Comparison of ENCODE assay signal across 8 mouse cellular contexts in genomic region chr6:37046152-37046788, GRCm38 (mm10).
DNase-seq lines count a peak whose midpoint lies in the region; ATAC-seq and TF ChIP-seq lines count a peak whose summit lies in the region.

No protein-coding gene starts in this region.

- H3K9me3 ChIP-seq in ES-E14 (ENCODE audit: control insufficient read depth, insufficient read depth, low read depth, low read length) = no peaks in the 10 kb centered on the region
- H3K9me3 ChIP-seq in lung, embryonic 16.5 days (ENCODE audit: control insufficient read depth, low read length) = no peaks in the 10 kb centered on the region

- WGBS in bone marrow, adult 2 months = 48% methylated on average over 4 of the region's 4 CpGs
- WGBS in lung, embryonic 16.5 days = 22% methylated on average over 4 of the region's 4 CpGs

- TF ChIP-seq POLR2A in bone marrow, adult 2 months (IDR thresholded peaks at IDR 0.05; ENCODE audit: borderline replicate concordance, control insufficient read depth, low read depth, low read length) = no peak
- no peak for TF ChIP-seq POLR2A in embryonic fibroblast, embryonic 13.5 days (IDR thresholded peaks at IDR 0.05; ENCODE audit: low read depth, low read length)

- no peak overlapping the region for H3K9ac ChIP-seq in ES-E14 (ENCODE audit: insufficient read depth, low read depth, low read length, poor library complexity, severe bottlenecking)
- H3K9ac ChIP-seq in lung, embryonic 16.5 days (ENCODE audit: low read length) = no peak overlapping the region

- H3K4me3 ChIP-seq in ES-E14 (ENCODE audit: insufficient read depth in 1 of 2, low read depth in 1 of 2, low read length in 2 of 2, poor library complexity in 1 of 2, severe bottlenecking in 1 of 2) = no peak overlapping the region
- no peak overlapping the region for H3K4me3 ChIP-seq in bone marrow, adult 2 months (replicated peaks; ENCODE audit: control insufficient read depth, low read depth, low read length)
- H3K4me3 ChIP-seq in embryonic fibroblast, embryonic 13.5 days (ENCODE audit: insufficient read depth, low read length) = no peak overlapping the region
- no peak overlapping the region for H3K4me3 ChIP-seq in lung, embryonic 16.5 days (ENCODE audit: low read length)

- ATAC-seq in lung, embryonic 16.5 days (ENCODE audit: low read depth) = 0 out of 2 replicates have a peak, but pooled peaks have one; percentile 38

- no peak overlapping the region for H3K4me2 ChIP-seq in lung, embryonic 16.5 days (ENCODE audit: low read depth, low read length)

- no peaks in the 10 kb centered on the region for H3K4me1 ChIP-seq in ES-E14 (ENCODE audit: control insufficient read depth in 2 of 2, insufficient read depth in 2 of 2, low read length in 2 of 2, poor library complexity in 1 of 2)
- H3K4me1 ChIP-seq in bone marrow, adult 2 months (ENCODE audit: control insufficient read depth, insufficient read depth, low read length) = no peaks in the 10 kb centered on the region
- H3K4me1 ChIP-seq in embryonic fibroblast, embryonic 13.5 days (ENCODE audit: control insufficient read depth, insufficient read depth, low read length) = peaks cover 7% of the 10 kb centered on the region; the same call in 1 of the 2 replicates
- no peaks in the 10 kb centered on the region for H3K4me1 ChIP-seq in lung, embryonic 16.5 days (replicated peaks; ENCODE audit: control insufficient read depth, insufficient read depth, low read length)

- no peaks in the 10 kb centered on the region for H3K36me3 ChIP-seq in ES-E14 (ENCODE audit: control insufficient read depth, insufficient read depth, low read length, poor library complexity, severe bottlenecking)
- no peaks in the 10 kb centered on the region for H3K36me3 ChIP-seq in lung, embryonic 16.5 days (ENCODE audit: control insufficient read depth, insufficient read depth, low read length)

- no peak overlapping the region for H3K27ac ChIP-seq in ES-E14 (ENCODE audit: insufficient read depth, low read depth, low read length, poor library complexity, severe bottlenecking)
- H3K27ac ChIP-seq in bone marrow, adult 2 months (ENCODE audit: control insufficient read depth, insufficient read depth, low read depth, low read length, poor library complexity) = no peak overlapping the region
- H3K27ac ChIP-seq in embryonic fibroblast, embryonic 13.5 days (ENCODE audit: insufficient read depth, low read length) = no peak overlapping the region
- no peak overlapping the region for H3K27ac ChIP-seq in lung, embryonic 16.5 days (ENCODE audit: low read length)

- peak; percentile 37 for DNase-seq in ES-E14 (ENCODE audit: low read depth, low spot score)
- DNase-seq in heart, postnatal 36 days = peak; percentile 45 to 63
- peak; percentile 75 to 80 for DNase-seq in kidney, postnatal 4 days
- DNase-seq in ovary, postnatal 36 days (ENCODE audit: low spot score) = peak; percentile 32
- DNase-seq in spleen, postnatal 36 days (ENCODE audit: low spot score in 2 of 2) = no peak

- intact Hi-C loops in heart, postnatal 36 days (cut with DNase I) = loop anchor here (2.0 to 10.0 kb wide), 3 partner anchors 355 to 1661 kb away; partner anchors contain the start of gene Chrm2

- TF ChIP-seq CTCF in bone marrow, adult 2 months (IDR thresholded peaks at IDR 0.05; ENCODE audit: control insufficient read depth, insufficient read depth, low read length) = peak; percentile 15; the same call in 1 of the 2 replicates
- TF ChIP-seq CTCF in embryonic fibroblast, embryonic 13.5 days (IDR thresholded peaks at IDR 0.05; ENCODE audit: borderline replicate concordance, insufficient read depth, low read length) = peak; percentile 50; the same call in 1 of the 2 replicates

- in situ Hi-C loops in ES-E14 (cut with MboI; ENCODE audit: low sequenced_read_pairs in 2 of 2, unreplicated experiment in 2 of 2) = no loop called here

- H3K27me3 ChIP-seq in lung, embryonic 16.5 days (ENCODE audit: control insufficient read depth, insufficient read depth, low read depth, low read length) = no peaks in the 10 kb centered on the region

TF ChIP-seq in ES-E14, 5 proteins besides CTCF, POLR2A, EP300 and RAD21:
- TF ChIP-seq ZC3H11A (IDR thresholded peaks at IDR 0.05; ENCODE audit: borderline replicate concordance, low read depth, low read length) (peak; percentile 65; the same call in 1 of the 2 replicates), HCFC1 (IDR thresholded peaks at IDR 0.05; ENCODE audit: borderline replicate concordance, insufficient read depth, low read length) (no peak)

Comparison
In these comparisons a context has a peak if more than half of its experiments do, and no peak if none do; other contexts are left out.
1. DNase-seq: peak in ES-E14 (single experiment), heart, postnatal 36 days (2 of 2), kidney, postnatal 4 days (2 of 2) and ovary, postnatal 36 days (single experiment); none in spleen, postnatal 36 days (0 of 2).